Mouse (Mus musculus) retina, adult 2 months (tissue): ENCODE measurements around the gene Tmod4.
"Not testable (repeated sequence)": the region's sequence is repeated elsewhere in the genome, so short reads cannot be mapped to it uniquely, and the experiment has no call there.

Experiments
- DNase-seq: peaks from one replicate; pipeline ENCODE4 v3.0.0-alpha.2; 2012; ENCODE audit warnings: low read depth, low spot score

Tmod4 gene

DNA sequence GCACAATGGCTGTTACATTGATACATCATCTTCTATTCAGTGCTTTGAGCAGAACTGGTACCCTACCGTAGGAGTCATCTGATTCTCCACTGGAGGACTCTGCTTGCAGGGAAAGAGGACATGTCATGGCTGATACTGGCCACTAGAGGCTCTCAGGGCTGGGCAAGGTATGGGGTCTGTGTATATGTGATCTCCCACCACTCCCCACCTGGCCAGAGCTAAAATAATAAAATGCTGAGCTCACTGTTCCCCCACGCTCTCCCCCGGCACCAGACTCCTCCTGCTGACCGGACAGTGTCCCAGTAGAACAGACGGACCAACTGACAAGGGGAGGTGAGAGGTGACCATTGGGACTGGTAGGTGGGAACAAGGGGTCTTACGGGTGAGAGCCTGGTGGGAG, at the start of gene Tmod4:
Gene Tmod4, plus strand, starts transcription at position 231 of the 400 bp plus-strand sequence.
- DNase-seq, result no peak

DNA sequence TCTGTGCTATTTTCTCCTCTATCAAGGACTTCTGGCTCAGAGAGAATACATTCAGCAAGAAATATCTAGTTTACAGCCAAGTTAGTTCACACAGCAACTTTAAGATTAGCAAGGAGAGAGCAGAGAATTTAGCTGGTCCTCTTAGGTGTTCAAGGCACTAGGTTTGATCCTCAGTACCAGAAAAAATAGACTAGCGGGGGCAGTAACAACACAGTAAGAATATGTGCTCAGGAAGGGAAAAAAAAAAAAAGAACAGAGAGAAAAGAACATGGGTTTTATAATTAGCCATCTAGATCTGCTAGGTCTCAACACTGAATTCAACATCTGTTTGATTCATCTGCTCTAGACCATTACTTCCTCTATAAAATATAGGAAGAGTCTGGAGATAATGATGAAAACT, 36.2 kb upstream of the Tmod4 start:
- no peak for DNase-seq

DNA sequence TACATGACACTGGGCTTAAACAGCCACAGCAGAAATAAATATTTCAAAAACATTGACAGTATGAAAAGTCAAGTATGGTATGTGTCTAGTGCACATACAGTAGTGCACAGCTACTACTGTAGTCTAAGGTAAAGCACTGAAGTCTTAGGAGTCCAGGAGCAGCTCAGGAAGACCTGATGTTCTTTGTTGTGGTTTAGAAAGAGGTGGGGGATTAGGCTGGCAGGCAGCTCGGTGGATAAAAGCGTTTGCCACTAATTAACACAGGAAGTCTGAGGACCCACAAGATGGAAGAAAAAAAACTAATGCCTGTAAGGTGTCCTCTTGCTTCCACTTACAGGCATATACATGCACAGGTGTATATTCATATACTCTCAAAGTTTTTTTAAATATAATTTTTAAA, 23.4 kb upstream of the Tmod4 start:
- no peak for DNase-seq

DNA sequence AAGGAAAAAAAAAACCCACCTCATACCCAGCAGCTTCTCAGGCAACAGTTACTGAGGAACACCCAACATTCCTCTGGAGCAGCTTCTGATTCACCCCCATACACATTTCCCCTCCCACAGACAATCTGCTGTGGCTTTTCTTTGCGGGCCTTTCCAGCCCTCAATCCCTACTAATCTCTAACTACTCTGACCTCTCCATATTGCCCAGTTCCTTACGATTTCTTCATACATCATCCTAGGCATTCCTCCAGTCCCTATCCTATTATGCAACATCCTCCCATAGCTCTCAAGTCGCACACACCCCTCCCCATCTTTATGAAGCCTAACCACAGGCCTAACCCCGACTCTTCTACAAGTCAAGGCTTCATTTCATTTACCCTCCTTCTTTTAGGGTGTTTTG, 19.2 kb upstream of the Tmod4 start:
- DNase-seq, result no peak

DNA sequence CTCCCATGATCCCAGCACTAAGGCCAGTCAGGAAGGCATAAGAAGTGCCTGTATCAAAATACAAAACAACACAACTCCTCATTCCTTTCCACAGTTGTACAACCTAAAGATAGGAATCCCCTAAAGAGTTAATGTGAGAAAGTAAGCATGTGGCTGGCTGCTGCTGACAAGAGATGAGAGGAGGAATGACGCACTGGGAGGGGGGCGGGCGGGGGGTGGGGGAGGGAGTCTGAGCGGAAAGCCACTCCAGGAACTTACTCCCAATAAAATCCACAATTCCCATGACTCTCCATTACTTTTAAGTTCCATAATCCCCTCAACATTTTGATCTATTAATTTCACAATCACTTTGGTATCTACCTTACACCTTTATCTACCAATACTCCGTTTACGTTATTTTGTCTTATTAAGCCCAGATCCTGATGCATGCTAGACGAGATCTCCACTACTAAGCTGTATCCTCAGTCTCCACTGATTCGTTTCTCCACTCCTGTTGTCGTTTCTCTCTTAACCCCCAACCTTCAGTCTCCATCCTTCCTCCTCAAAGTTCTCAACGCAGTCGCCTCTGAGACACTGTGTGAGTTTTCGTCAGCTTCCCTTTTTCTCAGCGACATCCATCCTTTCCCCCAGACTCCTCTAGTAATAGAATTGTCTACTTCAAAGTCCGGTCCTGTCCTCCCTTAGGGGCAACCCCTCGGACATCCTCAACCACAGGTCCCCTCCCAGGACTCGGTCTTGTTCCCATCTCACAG, 18.5 kb upstream of the Tmod4 start:
- DNase-seq, result no peak

DNA sequence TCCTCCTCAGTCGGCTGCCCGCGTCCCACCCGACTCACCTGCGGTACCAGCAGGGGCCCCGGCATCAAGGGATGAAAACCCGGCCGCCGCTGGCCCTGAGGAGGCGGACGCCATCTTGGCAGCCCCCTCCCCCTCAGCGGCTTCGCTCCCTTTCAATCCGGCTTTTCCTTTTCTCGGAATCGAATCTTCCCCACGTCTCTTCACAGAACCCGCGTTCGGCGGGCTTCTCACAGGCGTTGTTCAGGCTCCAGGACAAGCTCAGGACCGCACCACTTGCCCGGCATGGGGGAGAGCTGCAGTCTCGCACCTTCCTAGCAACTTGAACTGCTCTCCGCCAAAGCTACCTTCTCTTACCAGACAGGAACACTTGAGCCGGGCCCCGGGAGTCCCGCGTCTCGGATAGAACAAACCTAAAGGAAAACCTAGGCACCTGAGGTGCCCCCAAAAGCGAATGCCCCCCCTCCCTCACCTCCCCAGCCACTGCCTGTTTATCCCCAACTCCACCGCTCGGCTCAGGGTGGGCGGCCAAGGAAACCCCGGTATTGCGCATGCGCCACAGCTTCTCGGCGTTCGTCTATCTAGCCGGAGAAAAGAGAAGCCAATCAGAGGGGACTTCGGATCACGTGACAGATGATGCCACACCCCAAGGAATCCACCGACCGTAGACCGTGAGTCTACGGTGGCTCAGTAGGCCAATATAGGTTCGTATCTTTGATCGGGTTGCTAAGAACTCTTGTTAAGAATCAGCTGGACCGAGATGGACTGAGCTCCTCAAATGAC, 17.7 kb upstream of the Tmod4 start, which contains the start of gene Pip5k1a:
Gene Pip5k1a, minus strand, starts transcription at position 593 of the 780 bp plus-strand sequence.
- peak; percentile 98 for DNase-seq

DNA sequence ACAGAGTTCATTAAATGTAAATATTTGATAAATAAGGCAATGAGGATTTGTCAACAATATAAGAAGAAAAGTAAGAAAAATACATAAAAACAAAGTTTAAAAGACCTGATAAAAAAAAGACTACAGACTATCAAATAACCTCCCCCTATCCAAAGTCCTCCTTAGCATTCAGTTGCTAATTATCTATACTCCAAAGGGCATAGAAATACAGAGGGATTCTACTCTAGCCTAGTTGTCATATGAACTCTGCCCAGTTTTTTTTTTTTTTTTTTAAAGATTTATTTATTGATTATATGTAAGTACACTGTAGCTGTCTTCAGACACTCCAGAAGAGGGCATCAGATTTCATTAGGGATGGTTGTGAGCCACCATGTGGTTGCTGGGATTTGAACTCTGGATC, 17.0 kb upstream of the Tmod4 start:
- DNase-seq, result not testable (repeated sequence)

DNA sequence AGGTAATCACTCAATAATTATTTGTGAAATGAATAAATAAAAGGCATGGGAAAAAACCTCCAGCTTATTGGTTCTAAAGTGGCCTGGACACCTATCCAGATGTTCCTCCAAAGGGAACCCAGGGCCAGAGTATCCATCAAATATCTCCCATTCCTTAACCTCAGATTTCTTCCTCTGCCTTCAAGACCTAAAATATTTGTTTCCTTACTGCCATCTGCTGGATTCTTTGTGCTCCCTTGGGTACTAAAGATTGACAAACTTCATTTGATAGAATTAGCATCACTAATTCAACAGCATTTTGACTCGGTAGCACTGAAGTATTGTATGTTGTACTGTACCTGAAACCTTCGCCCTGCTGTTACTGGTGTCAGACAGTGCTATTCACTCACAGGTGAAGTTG, 16.4 kb upstream of the Tmod4 start:
- no peak for DNase-seq

DNA sequence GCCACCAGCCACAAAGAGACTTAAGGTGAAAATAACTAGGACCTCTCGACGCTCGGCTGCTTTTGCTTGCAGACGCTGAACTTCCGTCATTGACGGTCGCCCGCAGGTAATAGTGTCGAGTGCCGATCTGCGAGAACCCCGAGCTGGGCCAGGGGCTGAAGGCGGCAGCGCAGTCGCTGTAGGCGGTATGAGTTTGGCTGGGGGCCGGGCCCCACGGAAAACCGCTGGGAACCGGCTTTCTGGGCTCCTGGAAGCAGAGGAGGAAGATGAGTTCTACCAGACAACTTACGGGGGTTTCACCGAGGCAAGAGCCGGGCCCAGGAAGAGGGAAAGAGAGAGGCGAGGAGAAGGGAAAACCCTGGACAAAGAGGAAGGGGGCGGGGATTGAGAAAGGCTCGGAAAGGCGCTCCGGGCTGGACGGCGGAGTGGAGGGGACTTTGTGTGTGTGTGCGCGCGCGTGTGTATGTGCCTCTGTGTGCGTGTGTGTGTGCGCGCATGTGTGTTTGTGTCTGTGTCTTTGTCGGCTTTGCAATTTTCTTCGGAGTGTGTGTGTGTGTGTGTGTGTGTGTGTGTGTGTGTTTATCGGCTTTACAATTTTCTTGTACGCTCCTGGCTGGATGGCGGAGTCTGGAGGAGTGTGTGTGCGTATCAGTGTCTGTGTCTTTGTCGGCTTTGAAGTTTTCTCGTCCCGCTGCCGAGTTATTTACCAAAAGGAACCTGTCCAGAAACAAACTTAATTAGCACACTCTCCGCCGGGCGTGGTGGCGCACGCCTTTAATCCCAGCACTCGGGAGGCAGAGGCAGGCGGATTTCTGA, 13.2 kb upstream of the Tmod4 start, which contains the start of gene Vps72:
Gene Vps72, plus strand, starts transcription at position 112 of the 816 bp plus-strand sequence.
- DNase-seq, result peak; percentile 67

DNA sequence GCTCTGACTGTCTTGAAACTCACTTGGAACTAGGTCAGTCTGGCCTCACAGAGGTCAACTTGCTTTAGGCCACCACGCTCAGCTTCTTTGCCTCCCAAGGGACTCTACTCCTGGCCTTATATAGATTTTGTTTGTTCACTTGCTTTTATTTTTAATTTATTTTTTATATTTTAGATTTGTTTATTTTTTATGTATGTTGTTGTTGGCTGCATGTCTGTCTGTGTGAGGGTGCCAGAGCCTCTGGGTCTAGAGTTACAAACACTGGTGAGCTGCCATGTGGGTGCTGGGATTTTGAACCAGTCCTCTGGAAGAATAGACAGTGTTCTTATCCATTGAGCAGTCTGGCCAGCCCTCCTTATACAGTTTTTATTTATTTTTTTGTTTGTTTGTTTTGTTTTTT, 11.5 kb upstream of the Tmod4 start:
- DNase-seq, result no peak

DNA sequence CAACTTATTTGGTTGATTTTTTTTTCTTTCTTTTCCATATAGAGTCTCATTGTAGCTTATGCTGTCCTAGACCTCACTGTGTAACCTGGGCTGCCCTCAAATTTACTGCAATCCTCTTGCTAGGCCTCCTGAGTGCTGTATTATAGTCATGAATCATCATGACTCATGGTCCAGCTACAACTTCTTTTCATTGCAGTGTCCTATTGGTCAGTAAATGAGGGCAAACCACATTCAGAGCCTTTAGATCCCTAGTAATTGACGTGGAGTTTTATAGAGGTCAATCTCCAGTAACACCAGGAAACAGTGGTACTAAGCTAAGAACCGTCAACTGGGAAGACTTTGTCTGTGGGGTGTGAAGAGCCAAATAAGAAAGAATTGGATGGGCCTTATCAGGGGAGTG, 6.5 kb upstream of the Tmod4 start:
- no peak for DNase-seq

DNA sequence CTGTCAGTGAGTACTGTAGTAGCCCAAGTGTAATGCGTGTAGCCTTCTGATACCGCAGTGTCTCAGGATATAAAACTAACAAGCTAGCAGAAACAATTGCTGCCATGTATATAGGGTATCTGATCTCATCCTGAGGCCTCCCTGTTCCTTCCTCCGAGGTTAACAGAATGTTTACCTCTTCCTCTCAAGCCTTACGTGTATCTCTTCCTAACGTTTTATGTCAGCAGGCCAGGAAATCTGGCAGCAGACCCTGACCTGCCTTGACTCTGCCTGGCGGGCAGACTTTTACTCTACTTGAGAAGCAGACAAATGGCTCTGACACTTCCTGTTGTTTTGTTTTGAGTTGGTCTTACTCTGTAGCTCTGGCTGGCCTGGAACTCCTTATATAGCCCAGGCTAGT, 2.7 kb upstream of the Tmod4 start:
- no peak for DNase-seq

DNA sequence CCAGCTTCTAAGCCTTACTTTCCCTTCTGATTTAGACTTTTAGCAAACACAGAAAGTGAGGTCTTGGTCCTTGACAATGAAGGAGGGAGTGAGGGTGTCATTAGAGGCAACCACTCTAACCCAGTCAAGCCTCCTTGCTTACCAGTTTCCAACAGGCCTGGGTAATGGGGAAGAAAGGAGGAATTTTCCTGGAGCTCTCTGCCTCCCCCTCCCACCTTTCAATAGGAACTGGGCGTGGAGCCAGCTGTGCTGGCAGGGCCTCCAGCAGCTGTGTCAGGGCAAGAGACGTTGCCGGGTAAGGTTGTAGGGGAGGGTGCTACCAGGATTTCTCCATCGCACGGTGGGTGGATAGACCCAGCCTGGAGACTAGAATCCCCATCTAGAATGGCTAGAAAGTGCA, 696 bp downstream of the Tmod4 start:
- DNase-seq, result no peak

DNA sequence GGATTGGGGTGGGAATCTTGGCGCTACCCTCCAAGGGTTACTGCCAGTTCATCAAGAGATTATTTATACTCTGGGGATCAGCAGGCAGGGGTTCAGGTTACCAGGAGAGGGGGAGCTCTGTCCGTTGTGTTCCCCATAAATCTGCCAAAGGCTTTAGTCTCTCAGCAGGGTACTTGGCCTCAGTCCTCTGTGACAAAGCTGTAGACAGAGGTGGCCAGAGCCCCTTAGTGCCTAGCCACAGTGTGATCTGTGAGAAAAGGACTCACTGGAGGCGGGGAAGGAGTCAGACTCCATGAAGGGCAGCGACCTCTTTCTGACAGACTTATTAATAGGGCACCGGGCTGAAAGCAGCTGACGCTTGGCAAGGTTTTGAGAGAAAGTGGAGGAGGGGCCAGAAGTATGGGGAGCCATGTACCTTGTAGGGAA, 5.0 kb downstream of the Tmod4 start:
- DNase-seq, result no peak

DNA sequence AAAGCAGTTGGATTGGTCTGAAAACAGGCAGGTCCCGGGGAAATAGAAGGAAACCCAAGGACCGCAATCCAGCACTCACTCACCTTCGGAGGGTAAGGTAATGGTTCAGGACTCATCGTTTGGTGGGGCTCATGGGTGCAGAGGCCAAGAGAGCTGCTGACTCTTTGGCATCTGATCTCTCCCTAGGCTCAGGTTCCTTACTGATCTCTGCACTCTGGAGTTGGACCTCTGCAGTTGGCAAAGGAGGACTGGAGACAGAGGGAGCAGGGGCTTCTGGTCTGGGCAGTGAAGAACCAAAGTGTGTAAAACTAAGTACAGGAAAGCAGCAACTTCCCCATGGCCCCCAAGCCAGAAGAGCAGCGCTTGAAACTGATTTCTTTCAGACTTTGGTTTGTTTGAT, 5.8 kb downstream of the Tmod4 start:
- DNase-seq, result no peak

DNA sequence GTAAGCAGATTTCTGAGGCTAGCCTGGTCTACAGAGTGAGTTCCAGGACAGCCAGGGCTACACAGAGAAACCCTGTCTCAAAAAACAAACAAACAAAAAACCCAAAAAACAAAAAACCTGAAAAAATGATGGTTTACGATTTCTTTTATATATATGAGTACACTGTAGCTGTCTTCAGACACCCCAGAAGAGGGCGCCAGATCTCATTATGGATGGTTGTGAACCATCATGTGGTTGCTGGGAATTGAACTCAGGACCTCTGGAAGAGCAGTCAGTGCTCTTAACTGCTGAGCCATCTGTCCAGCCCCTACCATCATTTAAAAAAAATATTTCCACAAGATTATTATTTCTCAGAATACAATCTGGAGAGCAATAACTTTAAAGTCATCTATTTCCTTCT, 8.1 kb downstream of the Tmod4 start:
- DNase-seq, result not testable (repeated sequence)

DNA sequence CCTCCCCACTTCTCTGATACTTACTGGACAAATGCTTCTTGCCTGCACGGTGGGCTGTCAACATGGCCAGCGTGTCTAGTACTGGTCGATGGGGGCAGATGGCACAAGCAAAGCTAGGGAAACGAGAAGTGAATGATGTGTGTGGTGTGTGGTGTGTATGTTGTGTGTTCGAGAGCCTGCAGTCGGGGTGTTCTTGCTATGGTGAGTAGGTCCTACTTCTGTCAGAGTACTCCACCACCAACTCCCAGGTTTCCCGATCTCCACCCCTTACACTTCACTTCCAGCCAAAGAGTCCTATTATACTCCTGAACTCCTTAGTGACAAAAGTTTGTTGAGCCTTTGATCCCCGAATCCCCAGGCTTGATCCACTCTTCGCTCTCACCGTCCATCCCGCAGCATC, 8.9 kb downstream of the Tmod4 start:
- no peak for DNase-seq

DNA sequence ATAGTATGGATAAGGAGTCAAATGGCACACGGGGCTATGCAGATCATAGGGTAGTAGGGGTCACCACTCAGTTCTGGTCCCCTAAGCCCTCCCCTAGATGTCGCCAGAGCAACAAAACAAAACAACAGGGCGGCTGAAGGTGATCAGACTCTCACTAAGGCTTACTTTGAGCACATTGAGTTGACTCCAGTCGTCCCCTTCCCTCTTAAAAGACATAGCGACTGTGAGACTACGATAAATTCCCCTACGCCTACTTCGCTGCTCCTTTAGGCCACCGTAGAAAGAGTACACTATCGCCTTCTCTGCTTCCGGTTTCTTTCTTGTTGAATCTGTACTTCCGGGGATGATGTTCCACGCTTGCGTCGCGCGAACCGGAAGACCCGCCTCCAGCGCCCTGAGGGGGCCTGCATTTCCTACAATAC, 9.4 kb downstream of the Tmod4 start, which contains the start of the genes Scnm1 and Lysmd1:
Gene Scnm1, minus strand, starts transcription at position 332 of the 422 bp plus-strand sequence.
Gene Lysmd1, plus strand, starts transcription at position 409 of the 422 bp plus-strand sequence.
- peak; percentile 87 for DNase-seq

DNA sequence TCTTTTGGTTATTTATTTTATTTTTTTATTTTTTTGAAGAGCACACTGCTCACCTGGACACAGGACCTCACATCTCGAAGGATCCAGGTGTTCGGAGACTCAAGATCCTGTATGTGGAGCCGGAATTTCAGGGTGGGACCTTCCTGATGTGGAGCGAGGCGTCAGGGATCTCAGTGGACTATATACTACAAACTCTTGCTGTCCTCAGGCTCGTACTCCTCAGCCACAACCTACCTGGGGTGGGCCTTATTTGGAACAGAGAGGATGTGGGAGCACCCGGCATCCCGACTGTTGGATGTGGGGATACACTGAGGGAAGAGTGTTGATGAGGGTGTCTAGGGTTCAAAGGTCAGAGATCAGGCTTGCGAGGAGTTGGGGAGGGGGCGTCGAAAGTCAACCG, 9.9 kb downstream of the Tmod4 start:
- DNase-seq, result not testable (repeated sequence)

DNA sequence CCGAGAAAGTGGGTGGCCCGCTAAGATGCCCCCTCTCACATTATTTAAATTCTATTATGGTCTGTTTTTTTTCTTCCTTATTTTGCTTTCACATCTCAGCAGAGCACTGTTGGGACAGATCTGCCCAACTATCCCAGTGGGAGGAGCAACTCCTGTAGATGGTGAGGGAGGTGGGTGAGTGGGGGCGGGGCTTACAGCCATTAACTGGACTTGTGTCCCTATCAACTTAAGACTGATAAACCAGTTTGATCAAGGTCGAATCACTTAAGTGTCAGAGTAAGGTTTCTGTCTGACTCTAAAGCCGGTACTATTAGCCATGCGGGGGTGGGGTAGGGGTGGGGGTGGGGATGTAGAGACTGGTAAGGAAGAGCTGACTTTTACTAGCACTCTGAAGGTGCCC, 10.7 kb downstream of the Tmod4 start:
- no peak for DNase-seq

DNA sequence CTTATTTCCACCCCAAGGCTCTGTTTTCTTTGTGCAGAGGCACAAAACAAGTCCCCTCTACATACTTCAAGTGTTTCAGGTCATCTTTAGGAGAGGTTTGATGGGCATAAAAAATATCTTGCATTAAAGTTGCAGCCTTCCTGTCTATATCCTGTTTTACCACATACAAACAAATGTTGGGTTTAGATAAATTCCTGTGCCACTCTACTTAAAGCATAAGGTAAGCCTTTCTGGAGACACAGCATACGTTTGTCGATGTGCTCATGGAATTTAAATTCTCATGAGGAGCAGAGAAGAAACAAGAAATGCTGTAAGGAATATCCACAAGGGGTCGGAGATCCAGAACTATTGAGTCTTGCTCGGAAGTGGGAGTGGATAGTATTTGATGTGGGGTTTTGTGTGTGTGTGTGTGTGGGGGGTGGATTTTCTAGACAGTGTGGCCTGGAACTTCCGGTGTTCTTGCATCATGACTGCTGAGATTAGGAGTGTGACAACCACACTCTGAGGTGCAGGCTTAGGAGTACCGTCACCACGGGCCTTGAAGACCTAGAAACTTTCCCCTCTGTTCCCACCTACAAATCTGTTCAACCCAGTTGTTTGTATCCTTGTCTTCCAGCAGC, 11.3 kb downstream of the Tmod4 start:
- DNase-seq, result no peak
